Mouse (Mus musculus) liver, adult 2 months (tissue): Measurements from ENCODE around the gene Sez6l.

Experiments used
- CTCF ChIP-seq: fragments of 200-500 bp; IDR thresholded peaks from 2 replicates; pipeline ENCODE4 v1.5.1; 2011; ENCODE audit warnings: low read depth, low read length, control low read depth
- POLR2A ChIP-seq: fragments of 200-500 bp; IDR thresholded peaks from 2 replicates; pipeline ENCODE4 v1.6.1; 2011; ENCODE audit warnings: low read length, control low read depth; ENCODE audit not compliant: insufficient read depth; ENCODE audit errors: extremely low read depth

- TF ChIP-seq POLR2A (no peak), CTCF (0 out of 2 replicates have a peak, but pooled peaks have one; percentile 20)
These were observed 85.5 kb downstream of the Sez6l start for GRCm38 (mm10) chr5:112491489-112491888.
